Mouse (Mus musculus) heart, postnatal 25 days (tissue): ENCODE data around the gene Upk2. TPM values are rescaled to one million over a fixed set of nuclear protein-coding genes. Genes with fewer than 3 reads are reported as not detected.

ENCODE experiments used
- DNase-seq: peaks from one replicate; pipeline ENCODE4 v3.0.0; 2022; ENCODE audit warnings: low spot score
- intact Hi-C: fragments of 180-260 bp; cut with DNase I; formaldehyde crosslinking; loops from one replicate; pipeline ENCODE4 v1.15.1; 2025
- total RNA-seq, 2 experiments: library from RNA; stranded (reverse); gene quantifications; 2 replicates each; pipeline ENCODE4 v1.2.3; 2021

Upk2 gene
- total RNA-seq, 2 experiments from 2014 or later = not detected

GRCm38 (mm10) chr9:44489651-44490085, 34.9 kb upstream of the Upk2 start:
- intact Hi-C loops = no loop called here

GRCm38 (mm10) chr9:44488855-44489381, 34.1 kb upstream of the Upk2 start:
- peak; percentile 62 for DNase-seq
- intact Hi-C loops = no loop called here

More at GRCm38 (mm10) chr9:44489651-44490085, 34.9 kb upstream of the Upk2 start:
- DNase-seq = no peak

GRCm38 (mm10) chr9:44488416-44488815, 33.6 kb upstream of the Upk2 start:
- intact Hi-C loops = no loop called here
- no peak for DNase-seq

- intact Hi-C loops = no loop called here
These were observed 32.7 kb upstream of the Upk2 start for GRCm38 (mm10) chr9:44487441-44487840.

GRCm38 (mm10) chr9:44486741-44487421, 32.1 kb upstream of the Upk2 start:
- intact Hi-C loops = no loop called here
- no peak for DNase-seq

More at GRCm38 (mm10) chr9:44487441-44487840, 32.7 kb upstream of the Upk2 start:
- peak; percentile 87 for DNase-seq

GRCm38 (mm10) chr9:44486335-44486734, 31.6 kb upstream of the Upk2 start:
- DNase-seq = no peak
- intact Hi-C loops = no loop called here

- intact Hi-C loops = no loop called here
- DNase-seq = no peak
These were observed 30.9 kb upstream of the Upk2 start for GRCm38 (mm10) chr9:44485516-44486161.

- intact Hi-C loops = no loop called here
- no peak for DNase-seq
These were observed 30.3 kb upstream of the Upk2 start for GRCm38 (mm10) chr9:44485105-44485515.

GRCm38 (mm10) chr9:44484311-44485104, 29.7 kb upstream of the Upk2 start:
- intact Hi-C loops = no loop called here
- no peak for DNase-seq

GRCm38 (mm10) chr9:44483510-44484044, 28.8 kb upstream of the Upk2 start:
- intact Hi-C loops = no loop called here
- DNase-seq = peak; percentile 57

- intact Hi-C loops = no loop called here
- DNase-seq = no peak
These were observed 28.3 kb upstream of the Upk2 start for GRCm38 (mm10) chr9:44483041-44483509.

GRCm38 (mm10) chr9:44482552-44482951, 27.8 kb upstream of the Upk2 start, which contains the start of gene Bcl9l:
Gene Bcl9l (plus strand): TSS chr9:44482825.
- peak; percentile 91 for DNase-seq

GRCm38 (mm10) chr9:44482112-44482511, 27.3 kb upstream of the Upk2 start:
- intact Hi-C loops = no loop called here
- no peak for DNase-seq

More at GRCm38 (mm10) chr9:44482552-44482951, 27.8 kb upstream of the Upk2 start, which contains the start of gene Bcl9l:
- intact Hi-C loops = no loop called here

GRCm38 (mm10) chr9:44479628-44480428, 25.1 kb upstream of the Upk2 start:
- DNase-seq = peak; percentile 85
- intact Hi-C loops = loop anchor here (1.0 to 5.0 kb wide), 2 partner anchors 19 to 32 kb away; no protein-coding TSS in a partner anchor

GRCm38 (mm10) chr9:44478959-44479605, 24.3 kb upstream of the Upk2 start:
- DNase-seq = peak; percentile 81
- intact Hi-C loops = loop anchor here (5.0 kb wide), 1 partner anchor 33 kb away; no protein-coding TSS in a partner anchor

GRCm38 (mm10) chr9:44478229-44478921, 23.6 kb upstream of the Upk2 start:
- intact Hi-C loops = loop anchor here (5.0 kb wide), 1 partner anchor 34 kb away; no protein-coding TSS in a partner anchor
- no peak for DNase-seq

- no peak for DNase-seq
These were observed 22.8 kb upstream of the Upk2 start for GRCm38 (mm10) chr9:44477339-44478228.

More at GRCm38 (mm10) chr9:44477339-44478228, 22.8 kb upstream of the Upk2 start:
- intact Hi-C loops = loop anchor here (5.0 kb wide), 1 partner anchor 35 kb away; no protein-coding TSS in a partner anchor
